Mouse (Mus musculus) G1E (cell line): ENCODE data around the gene Sh3rf1.

Experiments
- CTCF ChIP-seq: IDR thresholded peaks from 2 replicates; pipeline ENCODE4 v1.5.1; 2012; ENCODE audit warnings: low read depth, low read length, inconsistent platforms, mixed read lengths
- GATA1 ChIP-seq: IDR thresholded peaks from 2 replicates; pipeline ENCODE4 v1.6.1; 2012; ENCODE audit warnings: borderline replicate concordance, low read length, inconsistent platforms, mixed read lengths
- GATA2 ChIP-seq: IDR thresholded peaks from 2 replicates; pipeline ENCODE4 v1.6.1; 2012; ENCODE audit warnings: low read depth, low read length, inconsistent platforms, borderline replicate concordance
- POLR2AphosphoS5 ChIP-seq: IDR thresholded peaks from 2 replicates; pipeline ENCODE4 v1.6.1; 2012; ENCODE audit warnings: low read depth, low read length, inconsistent platforms; ENCODE audit not compliant: insufficient replicate concordance
- TAL1 ChIP-seq: conservative IDR thresholded peaks from 2 replicates; pipeline ENCODE4 v1.6.1; 2012; ENCODE audit warnings: low read depth, low read length, inconsistent platforms, mixed read lengths

GRCm38 (mm10) chr8:61225581-61226395, 2.1 kb downstream of the Sh3rf1 start:
- TF ChIP-seq GATA1 (no peak), CTCF (no peak), POLR2AphosphoS5 (no peak), GATA2 (no peak), TAL1 (no peak)
